Mouse (Mus musculus) spleen, adult 12 weeks (tissue): ENCODE measurements around the gene Olfm2.
"Not testable (repeated sequence)": the region's sequence is repeated elsewhere in the genome, so short reads cannot be mapped to it uniquely, and the experiment has no call there.

ENCODE experiments used
- DNase-seq: peaks from one replicate; pipeline ENCODE4 v3.0.0; 2022; ENCODE audit warnings: low spot score

The Olfm2 gene

GRCm38 (mm10) chr9:20696107-20696712 lies 49.9 kb downstream of the Olfm2 start:
- DNase-seq: no peak

GRCm38 (mm10) chr9:20694721-20695235 lies 51.4 kb downstream of the Olfm2 start:
- no peak for DNase-seq

- DNase-seq: no peak
Observed at GRCm38 (mm10) chr9:20692863-20693262, 53.3 kb downstream of the Olfm2 start.

DNA sequence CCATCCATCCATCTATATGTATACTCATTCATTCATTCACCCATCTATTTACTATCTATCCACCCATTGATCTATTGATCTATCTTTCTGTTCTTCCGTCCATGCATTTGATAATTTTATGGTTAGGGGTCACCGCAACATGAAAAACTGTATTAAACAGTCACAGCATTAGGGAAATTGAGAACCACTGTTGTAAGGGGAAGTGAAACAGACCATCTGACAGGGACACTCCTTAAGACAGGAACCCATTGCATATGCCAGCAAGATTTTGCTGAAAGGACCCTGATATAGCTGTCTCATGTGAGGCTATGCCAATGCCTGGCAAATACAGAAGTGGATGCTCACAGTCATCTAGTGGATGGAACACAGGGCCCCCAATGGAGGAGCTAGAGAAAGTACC lies 55.7 kb downstream of the Olfm2 start:
- not testable (repeated sequence) for DNase-seq

GRCm38 (mm10) chr9:20689913-20690312 lies 56.2 kb downstream of the Olfm2 start:
- DNase-seq: no peak

DNA sequence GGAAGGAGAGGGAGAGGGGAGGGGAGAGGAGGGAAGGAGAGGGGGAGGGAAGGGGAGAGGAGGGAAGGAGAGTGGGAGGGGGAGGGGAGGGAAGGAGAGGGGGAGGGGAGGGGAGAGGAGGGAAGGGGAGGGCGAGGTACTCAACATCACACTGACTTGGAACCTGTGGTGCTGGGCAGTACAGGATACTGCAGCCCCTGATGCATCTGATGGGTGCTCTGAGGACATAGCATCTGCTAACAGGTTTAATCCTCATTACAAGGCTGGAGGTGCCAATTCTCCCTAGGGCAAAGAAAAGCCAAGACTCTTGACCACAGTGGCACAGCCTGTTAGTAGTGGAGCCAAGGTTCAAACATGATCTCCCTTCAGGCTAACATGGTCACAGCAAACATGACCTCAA lies 56.7 kb downstream of the Olfm2 start:
- DNase-seq: no peak

GRCm38 (mm10) chr9:20685081-20685861 lies 60.9 kb downstream of the Olfm2 start:
- DNase-seq: no peak

- no peak for DNase-seq
Observed at GRCm38 (mm10) chr9:20682389-20682722, 63.8 kb downstream of the Olfm2 start.

- no peak for DNase-seq
Observed at GRCm38 (mm10) chr9:20681546-20682388, 64.4 kb downstream of the Olfm2 start.

GRCm38 (mm10) chr9:20680378-20680958 lies 65.7 kb downstream of the Olfm2 start:
- no peak for DNase-seq

DNA sequence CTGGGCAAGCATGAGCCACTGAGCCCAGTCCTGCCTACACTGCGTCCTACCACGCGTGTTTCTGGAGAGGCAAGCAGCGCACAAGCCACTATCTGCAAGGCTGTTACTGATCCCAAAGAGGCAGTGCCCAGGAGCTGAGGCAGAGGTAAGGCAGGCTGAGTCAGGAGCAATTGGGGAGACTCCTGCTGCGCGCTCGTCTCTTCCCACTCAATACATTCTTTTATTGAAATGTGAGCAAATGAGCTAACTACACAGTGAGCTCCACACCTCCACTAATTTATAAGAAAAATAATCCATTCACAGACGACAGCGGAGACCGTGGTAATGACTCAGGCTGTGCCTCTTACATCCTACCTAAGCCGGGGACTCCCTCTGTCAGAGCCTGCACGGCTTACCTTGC lies 68.3 kb downstream of the Olfm2 start:
- DNase-seq: no peak

DNA sequence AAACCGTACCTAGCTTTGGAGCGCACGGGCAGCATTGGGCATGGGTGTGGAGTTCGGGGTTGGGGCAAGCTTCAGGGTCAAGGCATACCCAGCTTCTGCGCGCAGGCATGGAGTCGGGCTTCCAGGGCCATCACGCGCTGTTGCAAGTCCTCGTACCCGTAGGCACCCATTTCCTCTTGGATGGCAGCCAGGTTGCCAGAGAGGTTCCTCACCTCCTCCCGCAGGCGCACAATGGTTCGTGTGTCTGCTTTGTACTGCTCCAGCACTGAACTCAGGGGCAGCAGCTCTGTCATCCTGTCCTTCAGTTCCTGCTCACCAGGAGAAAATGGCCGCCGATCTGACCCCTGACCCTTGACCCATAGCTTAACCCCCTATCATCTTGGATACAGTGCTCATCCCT lies 74.1 kb downstream of the Olfm2 start:
- no peak for DNase-seq

GRCm38 (mm10) chr9:20668065-20668464 lies 78.1 kb downstream of the Olfm2 start:
- DNase-seq: no peak

GRCm38 (mm10) chr9:20666510-20667034 lies 79.6 kb downstream of the Olfm2 start:
- DNase-seq: no peak

DNA sequence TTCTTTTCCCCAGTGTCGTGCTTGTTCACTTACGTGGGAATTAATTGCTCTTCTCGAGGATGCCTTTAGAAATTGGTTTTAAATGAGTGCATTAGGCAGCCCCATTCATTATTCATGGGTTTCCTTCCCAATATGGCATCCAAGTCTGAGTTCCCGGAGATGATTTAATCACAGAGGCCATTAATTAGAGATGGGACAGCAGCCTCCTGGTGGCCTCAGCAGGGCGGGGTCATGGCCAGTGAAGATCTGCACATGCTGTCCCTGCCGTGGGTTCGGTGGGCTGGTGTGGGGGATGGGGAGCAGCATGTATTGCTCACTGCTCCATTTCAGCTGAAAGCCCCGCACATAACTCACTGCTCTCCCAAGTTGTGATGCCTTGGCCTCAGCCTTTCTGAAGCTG lies 80.2 kb downstream of the Olfm2 start:
- no peak for DNase-seq

DNA sequence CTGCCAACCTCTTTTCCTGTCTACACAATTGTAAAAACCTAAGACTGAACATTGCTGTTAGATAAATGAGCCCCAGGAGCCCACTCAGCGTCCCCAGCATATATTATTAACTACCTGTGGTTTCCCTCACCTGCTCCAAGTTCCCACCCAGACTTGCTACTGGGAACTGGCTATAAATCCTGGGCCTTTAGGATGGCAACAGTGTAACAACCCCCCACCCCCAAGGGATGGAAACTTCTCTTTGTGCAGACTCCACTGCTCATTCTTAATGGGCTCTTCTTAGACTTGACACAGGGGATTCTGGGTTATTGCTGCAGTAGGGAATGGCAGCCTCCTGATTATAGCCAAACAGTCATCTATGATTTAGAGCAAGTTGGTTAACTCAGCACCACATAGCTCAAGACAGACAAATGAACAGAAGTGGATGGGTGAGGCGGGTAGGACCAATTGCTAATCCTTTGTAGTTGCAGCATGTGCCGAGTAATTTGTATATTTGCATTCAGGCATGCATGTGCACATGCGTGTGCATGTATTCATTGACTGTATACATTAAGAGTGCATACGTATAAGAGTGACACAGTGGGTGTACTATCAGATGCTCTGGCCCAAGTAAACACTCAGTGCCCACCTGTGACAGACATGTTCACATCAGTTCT lies 81.0 kb downstream of the Olfm2 start:
- DNase-seq: no peak

DNA sequence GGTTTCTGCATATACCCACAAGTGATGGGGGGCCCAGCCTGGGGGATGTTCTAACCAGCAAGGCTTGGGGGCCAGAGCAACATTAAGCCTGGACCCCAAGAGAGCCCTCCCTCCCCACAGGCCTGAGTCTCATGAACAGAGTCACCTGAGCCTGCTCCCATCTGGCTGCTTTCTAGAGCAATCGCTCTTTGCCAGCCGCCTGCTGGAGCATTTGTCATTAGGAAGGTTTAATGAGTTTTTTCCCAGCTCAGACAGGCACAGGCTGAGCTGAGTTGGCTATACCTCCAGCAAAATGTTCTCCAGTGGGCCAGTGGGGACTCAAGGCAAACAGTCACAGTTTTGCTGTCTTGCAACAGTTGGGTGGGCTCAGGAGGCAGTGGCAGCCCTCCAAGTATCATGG lies 81.8 kb downstream of the Olfm2 start:
- DNase-seq: no peak

GRCm38 (mm10) chr9:20663956-20664355 lies 82.2 kb downstream of the Olfm2 start:
- DNase-seq: no peak

DNA sequence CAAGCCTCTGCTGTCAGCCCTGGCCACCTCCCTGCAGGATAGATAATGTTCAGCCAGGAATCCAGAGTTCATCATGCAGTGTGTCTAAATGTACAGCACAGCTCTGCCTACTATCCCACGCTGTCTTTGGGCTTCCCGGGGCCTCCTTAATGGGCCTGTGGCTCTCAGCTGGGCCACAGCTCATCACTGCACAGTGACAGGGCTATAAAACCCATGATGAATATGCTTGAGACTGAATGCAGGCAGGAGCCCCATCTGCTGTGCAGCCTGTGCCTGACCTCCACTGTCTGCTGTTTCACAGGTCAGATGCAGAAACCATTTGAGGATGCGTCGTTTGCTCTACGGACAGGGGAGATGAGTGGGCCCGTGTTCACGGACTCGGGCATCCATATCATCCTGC lies 83.3 kb downstream of the Olfm2 start:
- DNase-seq: no peak

DNA sequence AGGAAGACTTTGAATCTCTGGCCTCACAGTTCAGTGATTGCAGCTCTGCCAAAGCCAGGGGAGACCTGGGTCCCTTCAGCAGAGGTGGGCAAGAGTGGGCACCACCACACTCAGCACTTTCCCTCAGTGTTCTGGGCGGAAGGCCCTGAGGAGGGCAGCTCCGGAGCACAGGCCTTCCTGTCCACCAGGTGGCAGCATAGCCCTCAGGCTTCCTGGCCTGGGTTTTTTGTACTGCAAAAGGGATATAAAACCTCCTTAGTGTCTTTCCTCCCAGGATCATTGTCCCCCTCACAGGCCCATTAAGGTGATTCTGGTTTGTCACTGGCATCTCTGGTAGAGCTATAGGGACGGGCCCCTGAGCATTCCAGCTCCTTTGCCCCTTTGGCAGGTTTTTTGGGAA lies 83.8 kb downstream of the Olfm2 start:
- peak; percentile 23 for DNase-seq

DNA sequence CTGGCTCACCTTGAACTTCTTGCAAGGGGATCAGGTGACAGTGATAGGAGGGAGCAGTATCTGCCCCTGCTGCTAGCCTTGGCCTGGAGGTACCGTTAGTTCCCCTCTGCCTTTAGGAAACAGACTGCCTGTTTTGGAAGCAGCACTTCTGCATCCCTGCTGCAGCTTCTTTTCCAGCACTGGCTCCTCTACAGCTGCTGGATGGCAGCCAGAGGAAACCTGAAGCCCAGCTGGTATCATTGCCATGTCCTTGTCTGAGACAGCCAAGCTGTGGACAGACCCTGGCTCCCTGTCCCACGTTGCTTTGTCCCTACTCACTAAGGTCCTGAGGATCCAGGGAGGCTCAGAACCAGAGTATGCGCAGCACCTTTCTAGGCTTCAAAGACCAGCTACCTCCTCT lies 88.6 kb downstream of the Olfm2 start:
- DNase-seq: no peak

- no peak for DNase-seq
Observed at GRCm38 (mm10) chr9:20653859-20654258, 92.3 kb downstream of the Olfm2 start.
